Mouse (Mus musculus): ENCODE results near the gene Gm15155.
A peak's percentile ranks its signal among the peaks of the same experiment; 100 is the strongest.
"Not testable (repeated sequence)": the region's sequence is repeated elsewhere in the genome, so short reads cannot be mapped to it uniquely, and the experiment has no call there.

The Gm15155 gene

GRCm38 (mm10) chrX:155624341-155624841, at the start of gene Gm15155:
TSS of gene Gm15155 (plus strand) at chrX:155624741.
- no peak for DNase-seq (ENCODE audit: low read depth, low spot score)

- DNase-seq (ENCODE audit: low read depth, low spot score) = no peak
These were observed 44.8 kb upstream of the Gm15155 start for GRCm38 (mm10) chrX:155579791-155580190.

- no peak for DNase-seq (ENCODE audit: low read depth, low spot score)
These were observed 40.0 kb upstream of the Gm15155 start for GRCm38 (mm10) chrX:155584586-155584985.

GRCm38 (mm10) chrX:155591490-155591889, 33.1 kb upstream of the Gm15155 start:
- no peak for DNase-seq (ENCODE audit: low read depth, low spot score)

GRCm38 (mm10) chrX:155592467-155592866, 32.1 kb upstream of the Gm15155 start:
- no peak for DNase-seq (ENCODE audit: low read depth, low spot score)

- DNase-seq (ENCODE audit: low read depth, low spot score) = no peak
These were observed 29.9 kb upstream of the Gm15155 start for GRCm38 (mm10) chrX:155594685-155595084.

GRCm38 (mm10) chrX:155596390-155596789, 28.2 kb upstream of the Gm15155 start:
- DNase-seq (ENCODE audit: low read depth, low spot score) = no peak

- no peak for DNase-seq (ENCODE audit: low read depth, low spot score)
These were observed 23.3 kb upstream of the Gm15155 start for GRCm38 (mm10) chrX:155601196-155601595.

GRCm38 (mm10) chrX:155622527-155622926, 2.0 kb upstream of the Gm15155 start:
- DNase-seq (ENCODE audit: low read depth, low spot score) = no peak

- no peak for DNase-seq (ENCODE audit: low read depth, low spot score)
These were observed 1.5 kb upstream of the Gm15155 start for GRCm38 (mm10) chrX:155622961-155623599.

- DNase-seq (ENCODE audit: low read depth, low spot score) = no peak
These were observed 750 bp upstream of the Gm15155 start, which contains the start of gene Ptchd1 for GRCm38 (mm10) chrX:155623701-155624281. TSS of gene Ptchd1 (minus strand) at chrX:155623814.

- no peak for DNase-seq (ENCODE audit: low read depth, low spot score)
These were observed 354 bp downstream of the Gm15155 start for GRCm38 (mm10) chrX:155624895-155625294.

GRCm38 (mm10) chrX:155625671-155626196, 1.2 kb downstream of the Gm15155 start:
- DNase-seq (ENCODE audit: low read depth, low spot score) = no peak

- DNase-seq (ENCODE audit: low read depth, low spot score) = peak; percentile 2
These were observed 19.4 kb downstream of the Gm15155 start for GRCm38 (mm10) chrX:155643975-155644374.

GRCm38 (mm10) chrX:155645975-155646374, 21.4 kb downstream of the Gm15155 start:
- DNase-seq (ENCODE audit: low read depth, low spot score) = no peak

GRCm38 (mm10) chrX:155657971-155658370, 33.4 kb downstream of the Gm15155 start:
- no peak for DNase-seq (ENCODE audit: low read depth, low spot score)

- DNase-seq (ENCODE audit: low read depth, low spot score) = not testable (repeated sequence)
These were observed 65.9 kb downstream of the Gm15155 start for GRCm38 (mm10) chrX:155690440-155690839.

GRCm38 (mm10) chrX:155724157-155724556, 99.6 kb downstream of the Gm15155 start:
- DNase-seq (ENCODE audit: low read depth, low spot score) = no peak

GRCm38 (mm10) chrX:155728387-155728786, 103.8 kb downstream of the Gm15155 start:
- no peak for DNase-seq (ENCODE audit: low read depth, low spot score)

- no peak for DNase-seq (ENCODE audit: low read depth, low spot score)
These were observed 263.6 kb downstream of the Gm15155 start for GRCm38 (mm10) chrX:155888118-155888517.

GRCm38 (mm10) chrX:155900040-155900439, 275.5 kb downstream of the Gm15155 start:
- DNase-seq (ENCODE audit: low read depth, low spot score) = no peak

- DNase-seq (ENCODE audit: low read depth, low spot score) = no peak
These were observed 277.2 kb downstream of the Gm15155 start for GRCm38 (mm10) chrX:155901742-155902141.

- no peak for DNase-seq (ENCODE audit: low read depth, low spot score)
These were observed 278.6 kb downstream of the Gm15155 start for GRCm38 (mm10) chrX:155903108-155903507.

Measured in CD4-positive, CD25-positive, alpha-beta regulatory T cell, adult 2 months (primary cell).